Mouse (Mus musculus) megakaryocyte progenitor cell, adult 5-6 weeks (primary cell): ENCODE measurements around the gene Zyg11b. TPM values are rescaled to one million over a fixed set of nuclear protein-coding genes. Genes with fewer than 3 reads are reported as not detected.

Experiments used
- ATAC-seq: replicated peaks from 2 replicates; pipeline ENCODE4 v1.8.0; 2016; ENCODE audit warnings: mild to moderate bottlenecking, moderate TSS enrichment, inconsistent platforms; ENCODE audit not compliant: poor library complexity
- total RNA-seq, 2 experiments: library from RNA; stranded (forward) in 1 of 2; stranded (reverse) in 1 of 2; fragments of 157-497, 149-512 nt in 1 of 2; fragments of 200-1000 nt in 1 of 2; gene quantifications; 2 replicates each; pipeline versions ENCODE4 v1.2.3 to v1.2.4; 2015 to 2017

Gene Zyg11b
- total RNA-seq, 2 experiments from 2014 or later, result 18.4 to 19.2 TPM

- ATAC-seq, result peak; percentile 68
Measured at GRCm38 (mm10) chr4:108318649-108319615, 18.0 kb upstream of the Zyg11b start.

- peak; percentile 55 for ATAC-seq
Measured at GRCm38 (mm10) chr4:108317656-108318605, 17.0 kb upstream of the Zyg11b start.

- ATAC-seq, result no peak
Measured at GRCm38 (mm10) chr4:108314041-108314440, 13.1 kb upstream of the Zyg11b start.

DNA sequence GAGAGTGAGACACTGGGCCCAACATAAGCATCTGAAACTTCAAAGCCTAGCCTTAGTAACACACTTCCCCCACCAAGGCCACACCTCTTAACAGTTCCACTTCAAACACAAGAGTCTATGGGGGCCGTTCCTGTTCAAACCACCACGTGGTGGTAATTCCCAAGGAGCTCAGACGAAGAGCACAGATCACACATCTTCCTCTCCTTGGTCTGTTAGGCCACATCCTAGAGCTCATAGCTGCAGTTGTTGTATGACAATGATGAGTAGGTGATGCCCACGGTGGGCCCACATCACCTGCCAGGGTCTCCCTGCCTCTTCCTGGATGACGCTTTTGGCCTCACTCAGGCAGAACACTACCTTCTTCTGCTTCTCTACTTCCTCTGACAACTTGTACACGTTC, 9.8 kb upstream of the Zyg11b start:
- no peak for ATAC-seq

- peak; percentile 50 for ATAC-seq
Measured at GRCm38 (mm10) chr4:108302296-108302890, 1.5 kb upstream of the Zyg11b start.

DNA sequence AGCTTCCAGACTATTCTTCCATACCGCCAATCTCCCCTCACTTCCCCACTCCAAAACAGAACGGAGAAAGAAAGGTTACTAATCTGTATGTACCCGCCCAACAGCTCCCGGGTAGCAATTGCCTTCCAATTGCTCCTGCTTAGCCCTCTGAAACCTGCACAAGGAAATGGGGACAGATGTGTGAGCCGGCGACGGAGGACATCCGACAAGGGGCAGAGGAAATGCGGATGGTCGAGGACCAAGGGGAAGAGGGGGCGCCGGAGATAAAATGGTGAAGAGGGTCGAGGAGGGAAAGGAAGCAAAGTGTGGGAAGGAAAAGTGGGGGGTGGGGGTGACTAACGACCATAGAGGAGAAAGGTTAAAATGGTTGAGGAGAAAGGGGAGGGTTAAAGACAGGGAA, 630 bp downstream of the Zyg11b start:
- peak; percentile 3; the same call in 1 of the 2 replicates for ATAC-seq

GRCm38 (mm10) chr4:108276973-108277372, 23.9 kb downstream of the Zyg11b start:
- no peak for ATAC-seq

DNA sequence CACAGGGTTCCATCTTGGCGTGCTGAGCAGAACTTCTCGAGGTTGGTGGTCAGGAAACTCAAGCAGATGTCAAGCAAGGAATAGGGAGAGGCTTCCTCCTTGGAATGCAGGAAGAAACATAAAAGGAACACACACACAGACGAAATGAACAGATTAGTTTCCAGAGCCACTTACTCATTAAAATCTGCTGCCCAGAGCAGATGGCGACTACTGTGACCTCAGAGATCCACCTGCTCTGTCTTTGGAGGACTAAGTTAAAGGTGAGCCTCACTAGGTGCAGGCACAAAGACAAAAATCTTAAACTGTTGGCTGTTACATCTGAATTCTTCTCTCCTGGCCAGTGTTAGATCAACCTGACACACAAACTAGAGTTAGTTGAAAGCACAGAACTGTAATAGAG, 28.6 kb downstream of the Zyg11b start:
- no peak for ATAC-seq

DNA sequence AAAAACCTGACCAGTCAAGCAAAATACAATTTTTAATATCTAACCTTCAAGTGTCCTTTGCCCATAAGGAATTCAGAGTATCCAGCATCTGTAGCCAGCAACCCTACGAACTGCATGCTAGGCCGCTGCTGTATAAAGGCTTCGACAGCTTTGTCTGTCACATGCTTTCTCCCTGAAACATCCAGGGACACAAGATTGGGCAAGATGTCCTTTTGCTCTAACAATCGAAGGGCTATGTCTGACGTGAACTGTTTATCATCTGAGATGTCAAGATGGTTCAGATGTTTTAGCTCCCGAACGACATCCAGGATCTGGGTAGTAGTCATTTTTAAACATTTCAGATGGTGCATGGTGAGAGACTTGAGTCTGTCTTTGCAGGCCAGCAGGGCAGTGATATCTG, 35.1 kb downstream of the Zyg11b start:
- ATAC-seq, result no peak

- ATAC-seq, result no peak
Measured at GRCm38 (mm10) chr4:108253317-108253716, 47.6 kb downstream of the Zyg11b start.

GRCm38 (mm10) chr4:108250501-108250900, 50.4 kb downstream of the Zyg11b start:
- no peak for ATAC-seq

DNA sequence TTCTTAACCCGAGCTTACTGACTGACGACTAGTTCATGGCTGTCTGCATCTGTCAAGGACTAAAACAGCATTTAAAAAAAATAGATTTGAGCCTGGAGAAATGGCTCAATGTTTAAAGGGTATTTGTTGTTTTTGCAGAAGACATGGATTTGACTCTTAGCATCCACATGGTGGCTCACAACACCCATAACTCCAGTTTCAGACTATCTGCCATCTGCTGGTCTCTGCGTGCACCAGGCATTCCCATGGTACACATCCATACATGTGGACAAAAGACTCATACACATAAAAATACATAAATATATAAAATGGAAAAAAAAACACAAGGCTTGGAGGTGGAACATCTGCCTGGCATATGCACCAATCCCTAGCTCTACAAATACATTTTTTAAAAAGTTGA, 51.6 kb downstream of the Zyg11b start:
- ATAC-seq, result no peak

- ATAC-seq, result no peak
Measured at GRCm38 (mm10) chr4:108233654-108234053, 67.2 kb downstream of the Zyg11b start.

DNA sequence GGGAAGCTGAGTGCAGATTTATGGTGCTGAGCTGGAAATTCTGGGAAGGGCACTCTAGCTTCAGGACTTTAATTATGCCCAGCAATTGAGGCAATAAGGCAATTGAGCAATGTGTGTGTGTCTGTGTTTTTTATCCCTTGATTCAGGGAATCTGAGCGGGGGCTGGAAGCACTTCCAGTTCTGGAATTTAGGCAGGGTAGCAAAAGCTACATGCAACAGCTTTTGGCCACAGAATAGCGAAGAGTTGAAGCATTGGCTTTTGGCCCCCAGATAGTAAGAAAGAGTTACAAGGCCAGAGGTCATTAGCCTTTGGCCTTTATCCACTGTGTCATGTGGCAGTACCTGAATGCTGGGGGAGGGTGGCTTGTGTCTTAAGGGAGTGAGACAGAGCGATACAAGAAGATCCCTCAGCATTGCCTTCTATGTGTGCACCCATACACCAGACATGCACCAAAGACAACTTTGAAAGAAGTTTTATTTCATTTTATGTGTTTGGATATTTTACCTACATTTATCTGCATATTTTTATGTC, 75.5 kb downstream of the Zyg11b start:
- no peak for ATAC-seq

- no peak for ATAC-seq
Measured at GRCm38 (mm10) chr4:108222507-108222906, 78.4 kb downstream of the Zyg11b start.

GRCm38 (mm10) chr4:108219019-108219418, 81.9 kb downstream of the Zyg11b start:
- no peak for ATAC-seq

DNA sequence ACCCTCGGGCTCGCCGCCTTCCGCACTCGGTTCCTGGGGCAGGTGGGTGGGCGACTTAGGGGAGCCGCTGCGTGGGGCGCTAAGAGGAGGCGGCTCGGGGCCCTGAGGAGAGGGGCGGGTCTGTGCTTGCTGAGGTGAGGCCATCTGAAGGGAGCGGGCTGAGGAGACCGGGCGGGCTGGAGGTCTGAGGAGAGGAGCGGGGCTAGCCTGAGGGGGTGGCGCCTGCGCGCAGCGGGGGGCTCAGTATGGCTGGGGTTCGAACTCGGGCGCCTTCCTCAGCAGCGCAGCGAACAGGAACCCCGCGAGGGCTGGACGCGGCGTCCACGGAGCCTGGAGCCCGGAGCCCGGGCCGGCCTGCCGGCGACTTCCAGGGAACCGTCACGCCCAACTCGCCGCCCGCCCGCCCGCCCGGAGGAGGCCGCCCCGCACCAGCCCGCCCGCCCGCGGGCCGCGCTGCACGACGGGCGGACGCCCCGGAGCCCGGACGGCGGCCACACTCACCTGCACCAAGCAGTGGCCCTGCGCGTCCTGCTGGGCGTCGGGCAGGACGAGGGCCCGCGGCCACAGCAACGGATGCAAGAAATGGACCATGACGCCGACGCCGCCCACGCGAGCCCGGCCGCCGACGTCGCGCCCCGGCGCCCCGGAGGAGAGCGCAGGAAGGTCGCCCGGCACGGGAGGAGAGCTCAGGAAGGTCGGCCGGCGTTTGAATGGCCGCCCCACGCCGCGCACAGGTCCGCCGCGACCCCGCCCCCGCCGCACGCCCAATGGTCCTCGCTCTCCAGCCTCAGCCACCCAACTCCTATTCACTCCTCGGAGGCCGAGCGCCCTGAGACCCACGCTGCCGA, 83.3 kb downstream of the Zyg11b start, which contains the start of gene Zyg11a:
Gene Zyg11a (minus strand): TSS at position 717 of the 848 bp plus-strand sequence.
- 0 out of 2 replicates have a peak, but pooled peaks have one; percentile 29 for ATAC-seq

DNA sequence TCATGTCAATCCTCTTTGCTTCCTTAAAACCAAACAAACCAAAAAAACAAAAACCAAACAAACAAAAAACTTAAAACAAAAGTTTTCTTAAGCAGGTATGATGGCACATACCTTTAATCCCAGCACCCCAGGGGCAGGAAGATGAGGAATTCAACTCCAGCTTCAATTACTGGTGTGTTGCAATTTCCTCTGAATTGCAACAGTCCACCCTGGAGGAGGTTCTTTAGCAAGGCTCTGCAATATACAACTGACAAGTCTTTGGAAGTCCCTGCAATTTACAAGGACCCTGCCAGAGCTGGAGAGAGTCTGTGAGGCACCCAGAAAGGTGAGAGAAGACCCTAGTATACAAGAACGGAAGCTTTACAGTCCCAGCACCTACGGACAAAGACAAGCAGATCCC, 87.9 kb downstream of the Zyg11b start:
- no peak for ATAC-seq

DNA sequence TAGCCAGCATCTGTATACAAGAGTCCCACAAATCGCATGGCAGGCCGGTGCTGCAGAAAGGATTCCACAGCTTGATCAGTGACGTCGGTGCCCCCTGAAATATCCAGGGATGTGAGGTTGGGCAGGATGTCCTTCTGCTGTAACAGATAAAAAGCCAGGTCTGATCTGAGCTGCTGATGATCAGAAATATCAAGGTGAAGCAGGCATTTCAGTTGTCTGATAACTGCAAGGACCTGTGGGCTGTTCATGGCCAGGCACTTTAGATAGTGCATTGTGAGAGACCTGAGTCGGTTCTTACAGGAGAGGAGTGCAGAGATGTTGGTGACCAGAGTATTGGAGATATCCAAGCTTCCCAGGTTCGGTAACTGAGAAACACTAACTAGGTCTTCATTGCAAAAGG, 96.3 kb downstream of the Zyg11b start:
- ATAC-seq, result no peak

- no peak for ATAC-seq
Measured at GRCm38 (mm10) chr4:108199236-108199635, 101.7 kb downstream of the Zyg11b start.
